Mouse (Mus musculus) lung, adult 2 months (tissue): ENCODE data around the gene Tm6sf2. TPM values are rescaled to one million over a fixed set of nuclear protein-coding genes. Genes with fewer than 3 reads are reported as not detected.

Source experiments
- DNase-seq: peaks from one replicate; pipeline ENCODE4 v3.0.0; 2022
- H3K4me1 ChIP-seq: fragments of 200-500 bp; 2 replicates; pipeline ENCODE4 v1.6.1; 2011; ENCODE audit warnings: low read length; ENCODE audit not compliant: control insufficient read depth, insufficient read depth
- H3K4me3 ChIP-seq: fragments of 200-500 bp; replicated peaks from 2 replicates; pipeline ENCODE3; 2011; ENCODE audit warnings: low read depth, mild to moderate bottlenecking, control low read depth, low read length; ENCODE audit errors: extremely low read depth
- CTCF ChIP-seq: fragments of 200-500 bp; IDR thresholded peaks from 2 replicates; pipeline ENCODE4 v1.5.1; 2011; ENCODE audit warnings: mild to moderate bottlenecking, low read length, control low read depth; ENCODE audit not compliant: insufficient read depth
- POLR2A ChIP-seq: fragments of 200-500 bp; IDR thresholded peaks from 2 replicates; pipeline ENCODE4 v1.6.1; 2011; ENCODE audit warnings: low read depth, mild to moderate bottlenecking, control low read depth, low read length, borderline replicate concordance; ENCODE audit errors: extremely low read depth
- WGBS: fragments of 180-500 bp; shearing (Covaris S2); methylation state at CpG from one replicate; pipeline ENCODE4 v1.1.7; 2018; 5-methylcytosine and 5-hydroxymethylcytosine counted together
- polyA plus RNA-seq: library from polyadenylated mRNA; depleted of rRNA; stranded (reverse); fragments of >200 nt; gene quantifications from 2 replicates; pipeline ENCODE4 v1.2.3, GENCODE M21; 2012

The Tm6sf2 gene
- polyA plus RNA-seq, 1 experiment, result 7.4 TPM

DNA sequence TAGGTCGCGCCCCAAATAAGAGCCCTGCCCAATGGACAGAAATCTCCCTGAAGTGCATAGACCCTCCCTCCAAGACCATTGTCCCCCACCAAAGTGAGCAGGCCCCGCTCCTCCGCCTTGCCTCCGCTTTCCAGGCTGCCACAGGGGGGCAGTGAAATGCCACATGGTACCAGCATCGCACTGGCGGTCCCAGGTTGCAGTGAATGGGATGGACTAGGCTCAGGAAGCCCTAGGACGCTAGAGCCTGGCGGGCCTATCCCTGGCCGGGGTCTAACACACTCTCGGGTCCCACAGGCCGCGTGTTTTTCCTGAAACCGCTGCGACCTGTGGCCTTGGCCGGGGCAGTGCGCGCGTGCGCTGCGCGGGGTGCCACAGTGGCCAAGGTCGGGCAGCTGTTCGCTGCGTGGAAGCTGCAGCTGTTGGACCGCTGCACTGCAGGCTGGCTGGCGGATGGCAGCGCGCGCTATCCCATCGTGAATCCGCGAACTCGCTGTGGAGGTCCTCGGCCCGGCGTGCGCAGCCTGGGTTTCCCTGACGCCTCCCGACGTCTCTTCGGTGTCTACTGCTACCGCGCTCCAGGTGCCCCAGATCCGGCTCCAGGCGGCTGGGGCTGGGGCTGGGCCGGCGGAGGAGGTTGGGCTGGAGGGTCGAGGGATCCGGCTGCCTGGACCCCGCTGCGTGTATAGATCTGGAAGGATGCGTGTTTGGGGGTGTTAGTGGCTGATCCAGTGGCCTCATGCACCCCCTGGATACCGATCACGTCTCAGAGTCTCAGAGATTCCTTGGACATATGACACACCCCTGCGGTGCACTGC, 15.3 kb downstream of the Tm6sf2 start:
- Histone ChIP-seq H3K4me3 (no peak overlapping the region), H3K4me1 (peaks cover 7% of the 10 kb centered on the region; the same call in 1 of the 2 replicates)
- TF ChIP-seq CTCF, result peak; percentile 51
- TF ChIP-seq POLR2A, result no peak
- 4% methylated on average over 56 of the region's 56 CpGs for WGBS
- no peak for DNase-seq

DNA sequence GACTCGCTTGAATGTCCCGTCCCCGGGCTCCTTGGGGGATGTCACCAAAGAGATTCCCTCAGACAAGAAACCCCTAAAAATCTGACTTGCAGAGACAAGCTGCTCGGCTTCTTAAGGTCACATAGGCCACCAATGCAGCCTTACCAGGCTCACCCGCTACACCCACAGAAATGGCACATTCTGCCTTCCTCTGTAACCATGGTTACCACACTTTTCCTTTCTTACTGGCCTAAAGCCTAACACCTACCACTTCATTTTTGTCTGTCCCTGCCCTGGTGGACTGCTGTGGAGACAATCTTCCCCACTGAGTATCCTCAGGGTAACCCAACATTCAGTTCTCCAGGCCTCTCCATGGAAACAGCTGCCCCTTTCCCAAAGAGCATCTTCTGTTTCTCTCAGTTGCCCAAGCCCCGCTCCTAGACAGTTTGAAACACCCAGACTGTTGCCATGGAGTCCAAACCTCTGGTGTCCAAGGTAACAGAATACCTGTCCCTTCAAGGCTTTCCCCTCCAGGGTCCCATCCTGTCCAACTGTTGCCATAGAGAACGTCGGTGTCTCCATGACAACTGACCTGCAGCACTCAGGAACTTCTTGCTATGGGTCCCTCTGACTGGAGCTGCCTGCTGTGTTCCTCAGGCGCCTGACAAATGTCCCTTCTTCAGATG, 16.7 kb downstream of the Tm6sf2 start:
- no peak overlapping the region for H3K4me3 ChIP-seq
- 62% methylated on average over 9 of the region's 9 CpGs for WGBS
- DNase-seq, result no peak
- H3K4me1 ChIP-seq, result no peaks in the 10 kb centered on the region
- TF ChIP-seq POLR2A, result no peak
- TF ChIP-seq CTCF, result no peak

DNA sequence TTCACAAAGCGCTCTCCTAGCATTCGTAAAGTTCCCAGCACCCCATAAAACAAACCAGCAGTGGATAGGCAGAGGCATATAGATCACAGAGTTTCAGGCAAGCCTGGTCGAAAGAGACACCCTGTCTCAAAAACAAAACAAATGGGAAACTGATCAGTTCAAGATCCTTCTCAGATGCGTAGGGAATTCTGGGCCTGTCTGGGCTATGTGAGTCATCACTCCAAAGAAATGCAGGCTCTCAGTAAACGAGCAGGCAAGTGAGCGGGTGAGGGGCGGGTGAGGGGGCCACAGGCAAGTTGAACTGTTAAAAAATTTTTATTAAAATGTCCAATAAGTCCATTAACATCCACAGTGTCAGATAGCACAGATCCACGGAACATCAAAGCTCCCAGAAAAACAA, 20.1 kb downstream of the Tm6sf2 start:
- 53% methylated on average over 8 of the region's 8 CpGs for WGBS
- H3K4me1 ChIP-seq, result no peaks in the 10 kb centered on the region
- DNase-seq, result no peak
- H3K4me3 ChIP-seq, result no peak overlapping the region
- TF ChIP-seq CTCF (no peak), POLR2A (no peak)

DNA sequence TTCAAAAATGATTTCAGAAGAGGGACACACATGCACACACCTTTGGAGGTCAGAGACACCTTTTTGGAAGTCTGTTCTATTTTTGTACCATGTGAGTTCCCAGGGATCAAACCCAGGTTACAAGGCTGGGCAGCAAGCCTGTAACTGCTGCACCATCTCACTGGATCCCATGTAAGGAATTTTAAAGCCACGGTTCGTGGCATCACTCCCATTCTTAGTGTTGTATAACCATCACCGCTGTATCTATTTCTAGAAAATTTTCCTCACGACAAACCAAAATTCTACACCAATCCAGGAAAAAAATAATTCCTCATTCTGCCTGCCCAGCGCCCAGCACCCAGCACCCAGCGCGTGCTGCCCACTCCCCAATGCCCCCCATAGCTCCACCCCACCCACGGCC, 26.6 kb downstream of the Tm6sf2 start:
- 64% methylated on average over 8 of the region's 8 CpGs for WGBS
- no peak for DNase-seq
- no peak overlapping the region for H3K4me3 ChIP-seq
- H3K4me1 ChIP-seq, result no peaks in the 10 kb centered on the region
- TF ChIP-seq POLR2A (no peak), CTCF (no peak)

DNA sequence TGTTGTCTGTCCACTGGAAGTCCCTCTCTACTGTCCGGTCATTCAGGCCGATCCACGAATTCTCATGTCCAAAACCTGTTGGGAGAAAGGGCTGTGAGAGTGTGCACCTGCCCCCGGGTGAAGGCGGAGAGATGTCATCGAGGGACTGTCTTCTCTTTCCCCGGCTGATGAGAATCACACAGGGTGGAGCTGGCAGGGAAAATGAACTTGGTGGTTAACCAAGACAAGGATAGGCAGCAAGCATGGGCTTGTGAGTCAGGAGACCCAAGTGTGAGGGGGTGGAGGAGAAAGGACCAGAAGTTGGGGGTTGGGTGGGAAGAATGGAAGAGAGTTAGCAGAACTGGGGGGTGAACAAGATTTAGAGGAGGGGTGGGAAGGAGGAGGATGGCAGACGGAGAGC, 27.5 kb downstream of the Tm6sf2 start:
- H3K4me3 ChIP-seq, result no peak overlapping the region
- no peak for DNase-seq
- no peaks in the 10 kb centered on the region for H3K4me1 ChIP-seq
- 77% methylated on average over 8 of the region's 8 CpGs for WGBS
- TF ChIP-seq POLR2A (no peak), CTCF (no peak)

DNA sequence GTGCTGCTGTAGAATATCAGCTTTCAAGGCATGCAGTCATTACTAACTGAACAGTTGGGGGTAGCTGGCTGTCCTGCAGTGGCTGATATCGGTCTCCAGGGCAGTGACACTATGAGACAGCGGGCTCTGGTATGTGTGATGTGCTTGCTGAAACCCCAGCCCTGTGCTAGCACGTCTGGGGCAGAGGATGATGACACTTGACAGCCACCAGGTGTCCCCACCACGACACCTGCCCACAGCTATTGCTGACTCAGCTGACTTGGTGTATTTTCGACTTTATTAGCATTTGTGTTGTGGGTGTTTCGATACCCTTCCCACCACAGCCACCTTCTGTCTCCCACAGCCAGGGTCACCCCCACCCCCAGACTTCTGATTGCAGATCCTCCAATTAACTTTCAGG, 31.8 kb downstream of the Tm6sf2 start:
- Histone ChIP-seq H3K4me3 (no peak overlapping the region), H3K4me1 (no peaks in the 10 kb centered on the region)
- DNase-seq, result no peak
- 14% methylated on average over 6 of the region's 6 CpGs for WGBS
- TF ChIP-seq POLR2A, result no peak
- peak; percentile 78 for TF ChIP-seq CTCF

DNA sequence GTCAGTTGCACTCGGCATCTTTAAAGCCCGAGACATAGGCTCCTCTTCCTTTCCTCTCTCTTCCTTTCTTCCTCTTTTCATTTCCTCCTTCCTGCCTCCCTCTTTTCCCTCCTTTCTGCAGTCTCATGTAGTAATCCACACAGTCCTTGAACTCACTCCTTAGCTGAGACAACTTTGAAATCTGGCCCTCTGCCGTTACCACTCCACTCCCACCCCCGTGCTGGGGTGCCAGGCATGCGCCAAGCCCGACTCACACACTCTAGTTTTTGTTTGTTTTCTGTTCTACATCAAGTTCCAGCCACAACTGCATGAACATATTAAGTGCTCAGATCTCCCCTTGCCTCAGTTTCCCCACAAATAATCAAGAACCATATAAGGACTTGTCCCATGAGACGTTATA, 32.2 kb downstream of the Tm6sf2 start:
- no peak for DNase-seq
- 58% methylated on average over 7 of the region's 7 CpGs for WGBS
- TF ChIP-seq POLR2A (no peak), CTCF (no peak)
- H3K4me3 ChIP-seq, result no peak overlapping the region
- no peaks in the 10 kb centered on the region for H3K4me1 ChIP-seq

DNA sequence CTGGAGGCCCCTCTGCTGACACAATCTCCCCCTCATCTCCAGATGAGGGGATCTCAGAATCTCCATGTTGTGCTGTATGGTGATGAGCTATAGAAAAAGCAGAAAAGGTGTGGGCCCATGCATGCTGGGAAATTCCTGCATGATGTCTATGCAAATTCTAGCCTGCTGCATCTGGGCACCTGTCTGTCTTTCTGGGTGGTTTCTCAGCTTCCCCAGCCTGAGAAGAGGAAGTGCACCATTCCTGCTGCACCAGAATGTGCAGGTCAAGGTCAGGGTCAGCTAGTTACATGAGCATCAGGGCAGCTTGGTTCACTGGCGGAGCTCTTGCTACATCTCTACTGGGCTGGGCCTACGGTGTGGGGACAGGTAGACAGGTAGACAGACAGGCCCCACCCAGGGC, 37.7 kb downstream of the Tm6sf2 start:
- WGBS, result 75% methylated on average over 2 of the region's 2 CpGs
- H3K4me3 ChIP-seq, result no peak overlapping the region
- H3K4me1 ChIP-seq, result no peaks in the 10 kb centered on the region
- no peak for DNase-seq
- no peak for TF ChIP-seq POLR2A

DNA sequence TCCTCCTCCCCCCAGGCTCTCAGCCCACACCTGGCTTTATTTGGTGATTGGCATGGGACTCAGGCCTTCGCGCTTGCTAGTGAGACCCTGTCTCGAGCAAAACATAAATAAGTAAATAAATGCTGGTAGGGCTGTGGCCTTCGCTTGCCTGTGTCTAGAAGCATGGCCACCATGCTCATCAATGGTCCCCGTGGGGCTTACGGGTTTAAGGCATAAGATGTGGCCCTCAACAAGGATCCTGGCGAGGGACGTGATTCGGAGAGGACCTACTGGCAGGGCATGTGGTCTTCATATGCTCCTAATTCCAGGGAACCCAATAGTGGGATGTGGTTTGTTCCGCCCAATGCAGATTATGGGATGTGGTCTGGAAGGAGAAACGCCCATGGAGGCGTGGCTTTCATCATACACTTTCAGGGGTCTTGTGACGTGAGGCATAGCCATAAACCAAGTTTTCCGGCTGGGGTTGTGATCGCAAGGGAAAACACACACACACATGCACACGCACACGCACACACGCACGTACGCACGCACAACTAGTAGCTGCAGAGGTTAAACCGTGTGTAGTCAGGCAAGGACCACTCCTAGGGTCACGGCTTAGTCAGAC, 38.6 kb downstream of the Tm6sf2 start:
- whole genome bisulfite sequencing, result 49% methylated on average over 23 of the region's 23 CpGs
- H3K4me1 ChIP-seq, result no peaks in the 10 kb centered on the region

More for the DNA sequence above, 38.6 kb downstream of the Tm6sf2 start:
- no peak overlapping the region for H3K4me3 ChIP-seq
- no peak for TF ChIP-seq POLR2A
- no peak for TF ChIP-seq CTCF
- DNase-seq, result no peak
